Mouse (Mus musculus): ENCODE results near the gene Rcsd1.

GRCm38 (mm10) chr1:165625058-165625457, 84.5 kb downstream of the Rcsd1 start:
- TF ChIP-seq EP300 (IDR thresholded peaks at IDR 0.05; ENCODE audit: low read depth) (no peak), CTCF (IDR thresholded peaks at IDR 0.05; ENCODE audit: low read depth) (no peak)

Measured in liver, postnatal 0 days (tissue).